ENCODE assay signal across 17 mouse cellular contexts in the genomic region with DNA sequence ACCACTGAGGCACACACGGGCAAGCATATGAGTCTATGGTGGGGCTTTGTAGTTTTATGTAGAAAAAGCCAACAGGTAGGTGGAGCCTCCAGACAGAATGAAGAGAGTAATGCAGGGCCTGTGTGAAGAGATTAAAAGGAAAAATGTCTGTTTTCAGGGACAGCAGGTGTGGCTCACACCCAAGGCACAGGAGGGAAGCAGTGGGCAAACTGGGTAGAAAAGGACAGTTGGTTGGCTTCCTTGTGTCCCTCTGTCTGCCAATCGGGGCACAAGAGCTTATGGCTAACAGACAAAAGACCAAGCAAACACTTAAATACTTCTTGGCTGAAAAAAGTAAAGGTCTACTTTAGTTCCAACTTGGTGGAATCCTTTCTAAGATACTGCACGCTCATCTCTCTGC.
"Had no signal": no experiment of that assay in that cellular context is flagged by ENCODE, and none has a peak within 500 bp of the region (broad histone marks: within the 10 kb centered on the region; RNA-seq: fewer than 3 reads in every experiment).

No protein-coding gene starts in this region.

- ATAC-seq: hindbrain, embryonic 16.5 days; inflammation-experienced regulatory T-cells, adult 6 months; intestine, embryonic 15.5 days; intestine, postnatal 0 days; liver, embryonic 12.5 days had no signal

- DNase-seq: gastrocnemius, adult 2 months; gastrocnemius, postnatal 10 days; gastrocnemius, postnatal 25 days; heart, adult 2 months; heart, postnatal 4 days; kidney, adult 18-20 months; kidney, adult 8-10 months; kidney, postnatal 10 days; kidney, postnatal 36 days; layer of hippocampus, adult 9-11 months; layer of hippocampus, postnatal 36 days; left cerebral cortex, postnatal 4 days had no signal
